Mouse (Mus musculus) kidney, postnatal 14 days (tissue): ENCODE data around the gene 2300009A05Rik.

Experiments
- DNase-seq: peaks from one replicate; pipeline ENCODE4 v3.0.0; 2022; ENCODE audit warnings: mixed read lengths

The 2300009A05Rik gene

DNA sequence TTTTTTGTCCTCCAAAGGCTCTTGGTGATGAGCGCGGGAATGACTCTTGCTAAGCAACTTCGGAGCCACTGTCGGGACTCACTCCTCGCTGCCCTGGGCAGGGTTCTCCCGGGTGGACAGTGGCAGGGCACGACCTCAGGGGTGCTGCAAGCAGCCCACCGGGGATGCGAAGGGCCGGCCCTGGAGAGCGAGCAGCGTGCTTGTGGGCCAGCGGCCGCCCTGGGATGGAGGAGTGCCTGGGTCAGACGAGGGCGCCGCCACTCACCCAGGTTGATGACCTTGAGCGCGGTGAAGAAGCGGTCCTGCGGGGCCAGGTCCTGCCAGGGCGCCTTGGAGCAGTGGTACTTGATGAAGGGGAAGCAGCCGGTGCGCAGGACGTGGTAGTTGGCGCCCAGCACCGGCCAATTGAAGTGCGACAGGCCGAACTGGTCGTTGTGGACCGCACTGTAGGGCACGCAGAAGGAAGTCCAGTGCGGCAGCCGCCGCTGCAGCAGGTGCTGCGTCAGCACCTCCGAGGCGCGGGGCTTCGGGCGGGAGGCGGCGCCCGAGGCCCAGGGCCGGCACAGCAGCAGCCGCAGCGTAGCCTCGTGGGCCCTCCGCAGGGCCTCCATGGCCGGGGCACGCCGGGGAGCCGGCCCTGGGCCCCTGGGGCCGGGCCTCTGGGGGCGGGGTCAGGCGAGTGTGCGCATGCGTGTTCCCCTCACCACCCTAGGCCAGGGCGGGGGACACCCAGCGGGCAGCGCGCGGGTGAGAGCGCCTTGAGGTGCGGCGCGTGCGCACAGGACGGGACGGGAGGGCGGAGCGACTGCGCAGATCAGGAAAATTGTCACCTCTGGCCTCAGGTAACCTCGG lies at the start of gene 2300009A05Rik:
Gene 2300009A05Rik, minus strand, starts transcription at position 636 of the 852 bp plus-strand sequence.
- peak; percentile 97 for DNase-seq

DNA sequence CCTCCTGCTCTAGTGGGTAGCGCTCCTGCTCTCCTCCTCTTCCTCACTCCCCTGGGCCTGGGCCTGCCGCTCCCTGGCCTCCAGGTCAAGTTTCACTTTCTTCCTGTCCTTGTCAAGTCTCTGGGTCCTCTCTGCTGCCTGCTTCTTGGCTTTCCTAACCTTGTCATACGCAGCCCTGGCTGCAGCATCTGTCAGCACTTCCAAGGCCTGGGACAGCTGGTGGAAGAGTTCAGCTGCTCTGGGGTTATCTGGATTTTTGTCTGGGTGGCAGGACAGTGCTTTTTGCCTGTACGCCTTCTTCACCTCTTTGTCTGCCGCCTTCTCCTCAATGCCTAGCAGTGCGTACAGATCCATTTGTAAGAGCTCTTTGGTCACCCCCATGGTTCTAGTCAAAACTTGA lies 44.6 kb upstream of the 2300009A05Rik start:
- DNase-seq: no peak

DNA sequence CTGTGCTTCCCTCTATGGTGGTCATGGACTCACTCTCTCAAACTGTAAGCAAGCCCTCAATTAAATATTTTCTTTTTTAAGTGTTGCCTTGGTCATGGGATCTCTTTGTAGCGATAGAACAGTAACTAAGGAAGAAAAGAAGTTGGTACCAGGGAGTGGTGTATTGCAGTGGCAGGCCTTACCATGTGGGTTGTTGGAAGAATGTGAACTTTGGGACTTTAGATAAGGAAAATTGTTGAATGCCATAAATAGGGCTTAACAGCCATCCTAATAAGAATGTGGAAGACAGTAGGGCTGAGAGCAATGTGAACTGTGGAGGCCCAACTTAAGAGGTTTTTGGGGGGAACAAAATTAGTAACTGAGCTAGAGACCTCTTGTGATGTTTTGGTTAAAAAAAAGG lies 31.6 kb upstream of the 2300009A05Rik start:
- no peak for DNase-seq

DNA sequence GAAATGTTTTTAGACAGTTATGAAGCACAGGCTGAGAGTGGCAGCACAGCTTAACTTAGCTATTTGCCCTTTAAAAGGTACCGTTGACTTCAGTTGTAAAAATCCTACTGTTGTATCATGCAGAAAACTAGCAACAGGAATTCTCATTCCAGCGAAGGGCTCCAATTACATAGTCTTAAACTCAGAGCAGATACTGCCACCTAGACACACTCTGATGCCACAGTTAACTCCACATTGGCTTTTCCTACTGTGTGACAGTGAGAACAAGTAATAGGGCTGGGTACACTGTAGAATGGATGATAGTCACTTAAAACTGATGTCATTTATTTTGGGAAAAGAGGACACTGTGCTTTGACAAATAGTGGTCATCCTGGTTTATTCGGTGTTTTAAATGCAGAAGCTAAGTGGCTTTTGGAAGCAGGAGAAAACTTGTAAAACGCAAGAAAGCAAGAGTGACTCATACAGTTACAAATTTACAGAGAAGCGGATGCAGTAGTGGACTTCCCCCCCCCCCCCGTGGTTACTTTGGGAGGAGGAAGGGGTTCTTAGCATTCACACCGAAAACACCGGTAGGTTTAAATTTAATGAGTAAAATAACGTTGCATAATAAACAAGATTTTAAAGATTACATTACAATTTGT lies 22.2 kb upstream of the 2300009A05Rik start:
- DNase-seq: peak; percentile 23

DNA sequence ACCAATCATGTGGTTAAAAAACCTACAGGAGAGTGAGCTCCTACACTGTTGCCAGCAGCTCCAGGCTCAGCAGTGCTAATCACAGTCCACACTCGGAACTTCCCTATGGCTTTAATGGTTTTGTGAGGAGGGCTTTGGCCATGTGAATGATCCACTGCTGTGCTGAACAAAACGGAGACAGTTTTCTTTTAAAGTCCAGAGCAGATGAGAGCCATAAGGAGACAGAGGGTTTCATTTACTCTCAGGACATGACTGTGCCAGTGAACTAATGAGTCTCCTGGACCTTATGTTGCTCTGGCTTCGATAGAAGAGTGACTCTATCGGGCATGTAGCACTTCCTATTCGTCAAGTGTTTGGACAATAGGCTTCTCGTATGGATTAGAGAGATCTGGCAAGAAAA lies 21.4 kb upstream of the 2300009A05Rik start:
- no peak for DNase-seq

DNA sequence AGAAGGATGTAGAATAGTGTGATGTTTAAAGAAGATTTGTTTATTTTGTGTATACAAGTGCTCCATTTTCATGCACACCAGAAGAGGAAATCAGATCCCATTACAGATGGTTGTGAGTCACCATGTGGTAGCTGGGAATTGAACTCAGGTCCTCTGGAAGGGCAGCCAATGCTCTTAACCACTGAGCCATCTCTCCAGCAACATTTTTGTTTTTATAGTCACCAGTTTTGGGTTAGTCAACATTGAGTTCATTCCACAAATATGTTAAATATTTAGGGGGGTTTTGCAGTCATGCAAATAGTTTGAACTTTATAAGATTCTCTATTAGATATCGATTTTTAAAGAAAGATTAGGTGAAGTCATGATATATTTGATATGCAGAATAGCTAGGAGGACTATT lies 1.1 kb upstream of the 2300009A05Rik start:
- no peak for DNase-seq

DNA sequence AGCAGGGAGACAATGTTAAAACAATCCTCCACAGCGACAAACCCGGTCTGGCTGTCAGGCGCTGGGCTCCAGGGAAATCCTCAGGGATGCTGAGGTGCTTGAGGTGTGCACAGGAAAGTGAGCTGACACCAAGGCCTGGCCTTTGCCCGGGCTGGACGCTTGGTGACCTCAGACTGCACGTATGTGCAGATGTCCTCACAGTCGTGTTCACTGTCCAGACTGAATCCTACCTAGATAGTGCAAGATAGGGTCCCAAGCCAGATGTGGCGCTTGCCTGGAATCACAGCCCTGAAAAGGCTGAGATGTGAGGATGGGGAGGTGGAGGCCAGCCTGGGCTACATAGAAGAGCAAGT lies 393 bp upstream of the 2300009A05Rik start:
- DNase-seq: no peak

DNA sequence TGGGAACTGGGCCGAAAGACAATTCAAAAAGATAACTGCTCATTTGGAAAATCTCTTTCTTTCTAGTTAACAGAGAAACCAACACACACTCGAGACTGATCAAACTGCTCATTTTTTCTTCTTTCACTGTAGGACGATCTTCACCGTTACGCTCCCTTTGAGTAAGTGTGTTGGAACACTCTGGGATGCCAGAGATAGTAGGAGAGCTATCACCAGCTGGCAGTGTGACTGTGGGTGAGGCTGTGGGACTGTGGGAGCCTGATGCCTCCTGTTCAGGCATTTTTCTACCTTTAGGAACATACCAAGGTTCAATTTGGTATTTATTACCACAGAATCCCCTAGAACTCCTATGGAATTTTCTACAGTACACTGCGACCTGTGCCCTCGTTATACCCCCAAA lies 3.4 kb downstream of the 2300009A05Rik start:
- DNase-seq: no peak

DNA sequence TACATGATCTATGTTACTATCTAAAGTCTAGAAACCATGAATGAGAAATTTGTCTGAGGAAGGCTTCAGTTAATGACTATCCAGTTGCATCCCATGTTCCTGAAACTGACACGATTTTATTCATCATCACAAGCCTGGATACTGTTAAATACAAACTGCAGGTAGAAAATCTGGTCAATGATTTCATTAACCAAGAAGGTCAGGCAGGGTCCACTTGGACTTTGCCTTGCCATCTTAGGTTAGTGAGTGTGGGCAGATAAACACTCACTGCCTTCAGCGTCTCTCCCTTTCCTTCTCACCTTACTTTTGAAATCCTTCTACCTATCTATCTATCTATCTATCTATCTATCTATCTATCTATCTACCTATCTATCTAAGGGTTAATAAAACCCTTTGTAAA lies 7.7 kb downstream of the 2300009A05Rik start:
- peak; percentile 38 for DNase-seq

DNA sequence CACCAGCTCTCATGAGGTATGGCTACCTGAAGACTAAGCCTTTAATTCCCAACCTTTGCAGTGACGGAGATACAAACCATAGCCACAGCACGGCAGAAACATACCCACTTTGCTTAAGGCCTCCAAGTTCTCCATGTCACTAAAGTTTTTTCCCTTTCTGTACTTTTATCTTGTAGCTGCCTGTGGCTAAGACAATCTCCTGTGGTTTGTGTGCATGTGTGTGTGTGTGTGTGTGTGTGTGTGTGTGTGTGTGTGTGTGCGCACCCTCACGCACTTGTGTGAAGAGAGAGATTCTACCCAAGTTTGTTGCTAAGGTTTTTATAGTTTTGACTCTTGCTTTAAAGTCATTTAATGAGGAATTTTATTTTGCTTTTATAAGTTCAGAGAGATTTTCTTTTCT lies 16.3 kb downstream of the 2300009A05Rik start:
- DNase-seq: no peak

DNA sequence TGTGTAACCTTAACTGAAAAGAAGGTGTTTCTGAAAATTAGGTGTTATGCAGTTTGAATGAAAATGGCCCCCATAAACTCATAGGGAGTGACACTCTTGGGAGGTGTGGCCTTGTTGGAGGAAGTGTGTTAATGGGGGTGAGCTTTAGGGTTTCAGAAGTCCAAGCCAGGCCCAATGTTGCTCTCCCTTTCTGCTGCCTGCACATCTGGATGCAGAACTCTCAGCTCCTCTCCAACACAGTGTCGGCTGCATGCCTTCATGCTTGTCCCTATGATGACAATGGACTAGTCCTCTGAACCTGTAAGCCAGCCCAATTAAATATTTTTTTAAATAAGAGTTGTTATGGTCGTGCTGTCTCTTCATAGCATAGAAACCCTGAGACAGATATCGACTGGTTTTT lies 18.7 kb downstream of the 2300009A05Rik start:
- DNase-seq: no peak

DNA sequence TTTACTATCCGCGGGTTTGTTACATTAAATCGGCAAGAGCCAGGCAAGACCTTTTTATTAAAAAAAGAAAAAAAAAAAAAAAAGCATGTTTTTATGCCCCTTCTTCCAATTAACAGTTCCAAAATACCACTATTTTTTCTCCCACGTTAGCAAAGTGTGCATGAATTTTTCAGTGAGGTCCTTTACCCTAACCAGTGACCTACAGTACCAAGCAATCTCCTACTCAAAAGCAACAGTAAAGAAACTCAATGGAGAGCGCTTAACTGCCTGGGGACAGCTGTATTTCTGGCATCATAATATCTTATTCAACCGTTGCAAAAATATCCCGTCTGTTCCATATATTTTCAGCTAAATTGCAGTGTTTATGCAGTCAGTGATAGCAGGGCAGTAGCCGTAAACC lies 20.9 kb downstream of the 2300009A05Rik start:
- no peak for DNase-seq

DNA sequence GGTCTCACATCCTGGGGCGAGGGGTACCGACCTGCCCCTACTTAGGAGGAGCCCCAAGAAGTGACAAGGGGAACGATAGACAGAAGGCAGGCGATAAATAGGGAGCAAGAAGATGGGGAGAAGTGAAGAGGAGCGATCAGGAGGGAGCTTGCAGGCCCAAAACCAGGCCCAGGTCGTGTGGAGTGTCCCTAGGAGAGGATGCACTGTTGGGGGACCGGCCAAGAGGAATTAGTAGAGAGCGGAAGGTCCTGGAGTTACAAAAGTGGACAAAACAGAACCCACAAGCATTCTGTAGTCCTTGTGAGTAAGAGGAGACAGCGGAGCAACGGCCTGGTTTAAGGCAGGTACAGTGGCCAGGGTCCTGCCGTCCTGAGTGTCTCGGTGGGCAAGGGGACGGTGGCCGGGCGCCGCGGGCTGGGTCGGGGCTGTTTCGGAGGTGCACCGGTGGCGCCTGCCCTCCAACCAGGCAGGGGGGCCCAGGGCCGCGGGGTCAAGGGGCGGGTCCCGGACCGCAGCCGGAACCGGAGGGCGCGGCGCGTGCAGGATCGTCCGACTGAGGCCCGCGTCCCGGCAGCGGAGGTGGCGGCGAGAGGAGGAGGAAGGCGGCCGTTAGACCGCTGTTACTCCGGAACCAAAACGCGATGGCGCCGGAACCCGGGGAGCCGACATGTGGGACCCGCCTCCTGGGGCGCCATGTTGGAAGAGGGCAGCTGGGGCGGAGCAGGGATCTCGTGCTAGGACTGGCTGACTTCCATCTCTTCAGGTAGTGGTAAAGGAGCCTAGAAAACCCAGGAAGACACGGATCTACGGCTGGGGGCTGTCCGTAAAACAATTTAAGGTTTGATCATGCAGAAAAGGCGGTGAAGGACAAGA lies 21.5 kb downstream of the 2300009A05Rik start, which contains the start of gene Map2k5:
Gene Map2k5, minus strand, starts transcription at position 633 of the 873 bp plus-strand sequence.
- peak; percentile 93 for DNase-seq

DNA sequence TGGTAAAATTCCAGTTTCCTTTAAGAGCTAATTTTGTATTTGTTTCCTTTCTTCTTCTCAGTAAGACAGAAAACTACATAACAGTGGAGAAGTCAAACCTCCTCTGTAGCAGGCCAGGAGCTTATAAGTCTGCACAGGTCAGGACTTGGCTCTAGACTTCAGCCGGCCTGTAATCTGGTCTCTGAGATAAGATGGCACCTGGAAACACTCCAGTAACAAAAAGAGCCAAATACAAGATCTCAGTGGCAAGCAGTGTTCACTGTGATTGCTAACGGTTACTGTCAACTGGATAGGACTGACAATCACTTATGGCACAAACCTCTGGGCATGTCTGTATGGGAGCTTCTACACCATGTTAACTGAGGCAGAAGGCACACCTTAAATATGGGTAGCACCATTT lies 25.7 kb downstream of the 2300009A05Rik start:
- no peak for DNase-seq

DNA sequence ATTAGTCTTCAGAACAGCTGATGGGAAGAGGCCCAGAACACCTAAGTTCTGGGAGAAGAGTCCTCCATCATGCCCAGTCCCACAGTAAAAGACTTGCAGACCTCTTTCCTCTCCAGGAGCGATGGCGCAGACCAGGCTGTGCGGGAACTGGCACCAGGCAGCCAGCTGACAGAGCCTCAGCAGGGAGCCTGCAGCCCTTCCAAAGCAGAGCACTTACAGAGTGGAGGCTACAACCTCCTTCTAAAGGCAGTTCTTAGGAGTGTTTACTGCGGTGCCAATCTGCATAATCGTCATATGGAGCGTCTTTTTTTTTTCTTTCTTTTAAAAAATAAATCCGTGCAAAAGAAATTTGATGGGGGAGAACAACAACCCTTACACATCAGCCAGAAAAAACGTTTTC lies 26.5 kb downstream of the 2300009A05Rik start:
- DNase-seq: no peak

DNA sequence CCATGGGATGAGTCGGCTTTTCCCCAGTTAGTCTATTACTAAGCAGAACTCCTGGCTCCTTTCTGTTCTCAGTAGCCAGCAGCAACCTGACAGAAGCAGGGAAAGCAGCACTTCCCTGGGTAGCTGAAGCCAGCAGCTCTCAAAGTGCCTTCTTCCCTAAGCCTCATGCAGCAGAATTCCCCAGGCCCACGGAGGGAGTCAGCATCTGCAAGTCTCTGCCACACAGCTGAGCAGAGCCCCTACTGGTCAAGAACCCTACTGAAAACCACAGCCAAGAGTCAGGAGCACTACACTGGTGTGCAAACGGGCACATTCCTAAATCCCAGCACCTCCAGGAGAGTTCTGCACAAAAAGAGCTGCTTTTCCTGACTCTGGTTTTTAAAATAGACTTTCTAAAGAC lies 38.6 kb downstream of the 2300009A05Rik start:
- DNase-seq: no peak

DNA sequence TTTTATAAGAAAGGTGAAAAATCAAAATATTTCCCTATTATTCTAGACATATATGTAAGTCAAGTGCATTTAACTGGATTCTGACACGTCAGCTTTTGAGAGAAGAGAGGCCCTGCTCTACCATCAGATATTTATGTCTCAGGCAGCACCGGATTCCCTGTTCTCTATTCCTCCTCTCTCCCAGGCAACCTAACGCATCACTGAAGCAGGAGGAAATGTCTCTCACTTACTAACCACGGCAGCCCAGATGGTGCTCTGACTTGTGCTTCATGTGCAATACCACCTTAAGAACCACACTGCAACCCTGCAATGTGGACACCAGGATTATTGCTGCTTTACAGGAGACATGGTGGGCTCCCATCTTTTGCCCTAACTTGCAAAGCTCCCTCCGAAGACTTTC lies 40.0 kb downstream of the 2300009A05Rik start:
- DNase-seq: no peak

DNA sequence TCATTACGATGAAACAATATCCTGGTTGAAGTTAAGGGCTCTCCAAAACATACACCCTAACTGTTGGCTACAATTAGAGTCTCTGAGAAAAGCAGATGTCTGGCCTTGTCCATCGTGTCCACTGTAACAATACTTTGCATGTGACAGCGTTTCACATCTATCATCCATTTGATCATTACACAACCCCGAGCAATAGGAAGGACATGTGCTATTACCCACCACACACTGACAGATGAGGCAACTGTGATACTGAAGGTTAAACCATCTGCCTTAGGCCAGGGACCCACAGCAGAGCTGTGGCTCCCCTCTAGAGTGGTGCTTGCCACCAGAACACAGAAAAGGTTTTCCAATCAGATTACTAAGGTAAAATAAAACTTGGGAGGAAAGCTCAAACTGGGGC lies 42.3 kb downstream of the 2300009A05Rik start:
- DNase-seq: no peak

DNA sequence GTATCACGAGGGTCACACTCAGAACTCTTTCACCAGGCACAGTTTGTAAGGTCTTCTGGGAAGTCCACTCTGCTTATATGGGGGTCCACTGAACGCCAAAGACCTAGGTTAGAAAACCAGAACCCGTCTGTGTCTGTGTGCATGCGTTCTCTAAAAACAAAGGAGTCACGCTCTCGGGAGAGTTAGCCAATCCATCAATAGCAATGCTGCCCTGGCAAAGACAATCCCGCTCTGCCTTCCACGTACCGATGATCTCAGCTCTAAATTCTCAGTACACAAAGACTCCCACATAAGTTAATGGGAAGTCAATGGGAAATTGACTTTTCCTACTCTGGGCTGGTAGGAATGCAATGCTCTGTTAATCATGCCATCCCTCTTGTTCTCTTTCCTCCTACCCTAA lies 42.8 kb downstream of the 2300009A05Rik start:
- DNase-seq: no peak

DNA sequence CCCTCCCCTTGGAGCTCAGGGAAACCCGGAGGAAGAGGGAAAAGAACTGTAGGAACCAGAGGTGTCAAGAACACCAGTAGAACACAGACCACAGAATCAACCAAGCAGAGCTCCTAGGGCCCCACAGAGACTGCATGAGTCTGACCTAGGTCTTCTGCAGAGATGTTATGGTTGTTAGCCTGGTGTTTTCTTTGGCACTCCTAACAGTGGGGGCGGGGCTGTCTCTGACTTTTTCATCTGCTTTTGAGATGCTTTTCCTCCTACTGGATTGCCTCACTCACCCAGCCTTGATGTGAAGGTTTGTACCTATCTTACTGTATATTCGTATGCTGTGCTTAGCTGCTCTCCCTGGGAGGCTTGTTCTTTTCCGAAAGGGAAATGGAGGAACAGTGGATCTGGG lies 44.9 kb downstream of the 2300009A05Rik start:
- DNase-seq: peak; percentile 43

DNA sequence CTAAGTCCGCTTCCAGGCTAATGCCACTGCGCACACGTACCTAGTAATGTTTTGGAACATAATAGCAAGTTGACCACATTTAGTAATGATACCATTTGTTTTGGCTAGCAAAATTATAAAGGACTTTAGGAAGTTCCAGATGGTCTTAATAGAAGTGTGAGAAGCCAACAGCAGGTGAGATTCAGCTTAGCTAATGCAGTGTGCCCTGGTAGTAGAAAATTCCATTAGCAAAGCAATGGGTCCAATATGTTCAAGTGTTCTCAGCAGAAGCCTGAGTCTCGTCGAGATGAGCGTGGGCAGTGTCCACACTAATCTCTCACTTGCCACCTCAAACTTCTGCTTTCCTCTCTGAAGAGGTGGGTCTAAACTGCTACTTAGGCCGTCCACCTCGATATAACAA lies 49.0 kb downstream of the 2300009A05Rik start:
- no peak for DNase-seq

DNA sequence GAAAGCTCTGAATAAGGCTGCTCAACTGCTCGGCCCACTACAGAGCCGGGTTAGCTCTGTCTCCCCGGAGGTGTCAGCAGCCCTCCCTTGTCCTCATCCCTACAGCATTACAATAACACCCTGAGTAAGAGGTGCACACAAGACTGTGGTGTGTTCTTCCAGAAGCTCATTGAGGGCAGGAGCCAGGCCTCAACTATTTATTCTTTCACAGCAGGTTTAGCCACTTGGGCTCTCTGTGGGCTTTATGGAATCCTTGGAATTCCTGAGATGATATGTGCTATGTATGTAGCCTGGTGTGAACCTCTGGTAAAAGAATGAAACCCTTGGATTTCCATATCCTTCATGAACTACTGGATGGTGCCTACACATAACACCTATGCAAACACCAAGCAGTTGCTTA lies 49.8 kb downstream of the 2300009A05Rik start:
- DNase-seq: no peak

DNA sequence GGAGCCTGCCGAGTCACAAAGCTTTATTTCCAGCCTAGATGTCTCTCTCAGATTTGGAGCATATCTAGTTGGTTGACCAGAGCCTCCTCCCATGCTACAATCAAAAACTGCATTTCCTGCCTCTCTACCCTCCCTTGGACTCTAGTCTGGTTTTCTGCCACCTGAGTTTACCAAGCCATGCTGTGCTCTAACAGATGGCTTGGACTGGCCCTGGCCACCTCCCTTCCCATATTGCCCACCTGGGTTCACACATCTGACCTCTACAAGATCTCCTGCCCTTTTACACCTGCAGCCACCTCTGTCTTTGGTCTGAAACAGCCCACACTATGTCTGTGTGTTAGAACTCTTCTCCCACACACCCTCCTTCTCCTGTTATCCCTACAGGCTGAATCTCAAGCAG lies 50.9 kb downstream of the 2300009A05Rik start:
- no peak for DNase-seq

DNA sequence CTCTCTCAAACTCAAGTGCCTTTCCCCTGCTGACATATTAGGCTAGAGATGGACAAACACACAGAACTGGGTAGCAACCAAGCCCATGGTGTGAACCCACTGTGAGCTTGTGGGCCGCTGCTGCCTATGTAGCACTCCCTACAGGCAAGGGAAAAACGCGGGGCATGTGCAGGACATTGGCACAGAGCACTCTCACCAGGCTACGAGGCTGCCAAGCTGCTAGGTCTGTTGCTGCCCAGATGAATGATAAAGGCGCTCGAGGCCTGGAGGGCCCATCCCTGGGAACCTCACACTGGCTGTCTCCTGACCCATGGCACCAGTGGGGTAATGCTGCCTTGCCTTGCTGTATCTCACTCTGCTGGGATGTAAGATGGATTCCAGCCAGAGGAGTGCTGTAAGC lies 53.0 kb downstream of the 2300009A05Rik start:
- DNase-seq: no peak
